Mouse (Mus musculus) R1 (cell line): ENCODE measurements at regions not wholly inside any gene's neighbourhood (a gene's known extent, or its start where the extent isn't known, plus 50 kb on each side); places are given as distances from the start of the nearest gene placed in this dataset.
A peak's percentile ranks its signal among the peaks of the same experiment; 100 is the strongest.

Experiments used
- DNase-seq: peaks from one replicate; pipeline ENCODE4 v3.0.0-alpha.2; 2018; ENCODE audit warnings: low read depth, low spot score

- no peak for DNase-seq
These were observed 1012.6 kb downstream of the Cdh8 start for GRCm38 (mm10) chr8:98403645-98404032.

DNA sequence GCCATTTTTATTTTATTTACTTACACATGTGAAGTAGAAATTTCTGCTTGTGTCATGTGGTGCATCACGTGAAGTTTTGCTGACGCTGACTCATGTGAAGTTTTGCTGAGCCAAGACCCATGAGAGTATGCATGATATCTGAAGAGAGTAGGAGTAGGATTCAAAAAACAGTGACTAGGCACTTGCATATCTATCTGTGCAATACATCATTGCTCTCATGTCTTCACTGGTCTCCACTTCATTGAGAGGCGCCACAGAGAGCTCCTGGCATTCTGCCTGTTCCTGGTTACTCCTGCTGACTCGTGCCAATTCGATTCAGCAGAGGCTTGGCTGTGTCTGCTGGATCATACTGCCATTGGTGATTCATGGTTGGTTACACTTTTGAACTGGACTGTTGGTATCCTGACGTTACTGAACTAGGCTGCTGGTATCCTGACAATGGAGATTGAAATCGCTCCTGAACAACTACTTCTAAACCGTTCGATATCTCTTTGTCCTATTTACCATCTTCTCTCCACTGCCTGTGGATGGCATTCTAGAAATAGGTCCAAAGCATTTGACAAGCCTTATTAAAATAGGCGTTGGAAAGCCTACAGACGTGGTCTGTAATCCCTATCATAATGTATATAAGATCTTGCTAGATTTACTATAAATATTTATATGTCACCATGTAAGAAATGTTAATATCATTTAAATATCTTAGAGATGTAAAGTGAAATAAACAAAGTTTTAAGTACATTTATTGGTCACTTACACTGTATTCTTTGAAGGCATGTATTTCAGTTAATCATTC, 1013.2 kb downstream of the Cdh8 start:
- DNase-seq: no peak

GRCm38 (mm10) chr8:98381815-98382214, 1034.5 kb downstream of the Cdh8 start:
- peak; percentile 50 for DNase-seq

DNA sequence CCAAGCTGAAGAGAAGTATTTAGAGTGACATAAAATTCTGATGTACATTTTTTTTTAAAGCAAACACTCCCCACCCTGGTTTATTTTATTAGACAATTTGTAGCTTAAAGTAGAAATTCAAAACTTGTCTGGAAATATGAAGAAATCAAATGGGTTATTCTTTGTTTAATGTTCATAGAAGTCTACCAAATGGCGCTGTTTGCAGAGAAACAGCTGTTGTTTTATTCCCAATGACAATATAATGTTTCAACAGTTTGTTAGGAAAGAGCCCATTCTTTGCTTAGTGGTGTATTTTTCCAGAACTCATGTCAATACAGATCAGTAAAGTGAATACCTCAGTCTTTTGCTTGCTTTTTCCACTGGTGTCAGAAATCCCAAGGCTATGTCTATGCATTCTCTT, 1035.9 kb downstream of the Cdh8 start:
- no peak for DNase-seq

- peak; percentile 84 for DNase-seq
These were observed 1038.5 kb downstream of the Cdh8 start for GRCm38 (mm10) chr8:98377743-98378142.

DNA sequence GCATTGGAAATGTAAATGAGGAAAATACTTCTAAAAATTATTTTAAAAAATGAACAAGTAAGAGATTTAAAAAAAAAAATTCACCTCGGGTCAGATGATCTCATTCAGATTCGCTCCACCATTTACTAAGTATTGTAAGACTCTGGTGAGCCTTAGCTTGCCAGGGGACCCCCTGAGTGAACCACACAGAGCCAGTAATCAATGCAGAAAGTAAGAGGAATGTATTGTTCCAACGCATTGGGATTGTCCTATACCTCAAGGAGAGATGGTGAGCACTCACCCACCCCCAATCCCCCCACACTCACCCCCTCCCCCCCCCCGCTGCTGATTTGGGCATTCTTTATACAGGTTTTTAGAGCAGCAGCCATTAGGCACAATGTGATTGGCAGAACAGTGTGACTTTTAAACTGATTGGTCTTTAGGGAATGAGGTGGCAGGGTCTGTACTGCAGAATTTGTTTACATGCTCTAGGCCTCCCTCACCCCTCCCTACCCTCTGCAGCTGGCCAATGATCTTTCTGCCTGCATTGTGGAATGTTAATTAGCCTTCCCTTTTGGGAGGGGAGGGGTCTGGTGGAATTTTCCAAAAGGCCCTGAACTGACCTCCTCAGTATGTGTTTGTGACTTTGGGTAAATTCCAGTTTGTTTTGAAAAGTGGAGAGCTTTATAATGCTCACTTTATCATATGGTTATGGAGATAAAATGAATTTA, 1043.4 kb downstream of the Cdh8 start:
- peak; percentile 60 for DNase-seq

DNA sequence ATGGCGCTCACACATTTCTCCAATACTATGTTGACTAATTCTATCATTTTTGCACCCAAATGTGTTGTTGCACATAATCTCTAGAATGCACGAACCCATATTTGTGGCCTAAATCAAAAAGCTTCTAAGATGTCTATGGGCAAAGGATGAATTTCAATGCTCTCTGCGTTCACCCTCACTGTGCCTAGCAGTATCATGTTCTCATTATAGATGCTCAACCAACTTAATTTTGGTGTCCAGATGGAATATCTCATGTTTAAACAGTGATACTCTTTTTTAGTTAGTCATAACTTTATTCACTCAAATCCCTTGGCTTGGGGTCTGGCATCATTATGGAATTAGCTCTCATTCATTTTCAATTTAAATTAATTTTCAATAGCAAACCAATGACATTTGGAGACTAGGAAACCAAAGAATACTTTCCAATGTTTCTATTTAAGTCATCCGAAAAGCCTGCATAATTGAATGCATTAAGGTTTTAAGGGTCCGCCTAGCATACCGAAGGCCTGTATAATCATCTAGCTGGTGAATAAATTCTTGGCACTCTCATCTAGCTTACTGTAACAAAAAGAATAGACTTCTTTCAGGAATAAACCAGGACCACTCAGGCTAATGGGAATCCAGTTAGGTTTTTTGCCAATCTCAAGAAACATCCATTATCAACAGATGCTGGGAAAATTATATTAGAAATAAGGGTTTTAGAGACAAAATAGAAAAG, 1050.7 kb downstream of the Cdh8 start:
- no peak for DNase-seq

DNA sequence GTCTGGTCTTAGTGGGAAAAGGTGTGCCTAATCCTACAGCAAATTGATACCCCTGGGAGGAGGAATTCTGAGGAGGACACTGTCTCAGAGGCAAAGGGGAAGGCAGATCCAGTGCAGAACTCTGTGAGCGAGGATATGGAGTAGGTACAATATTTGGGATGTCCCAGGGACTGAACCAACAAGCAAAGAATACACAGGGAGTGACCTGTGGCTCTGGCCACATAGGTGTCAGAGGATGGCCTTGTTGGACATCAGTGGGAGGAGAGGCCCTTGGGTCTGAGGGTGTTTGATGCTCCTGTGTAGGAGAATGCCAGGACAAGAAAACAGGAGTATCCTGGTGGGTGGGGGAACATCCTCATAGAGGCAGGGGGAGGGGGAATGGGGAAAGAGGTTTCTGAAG, 1079.0 kb downstream of the Cdh8 start:
- no peak for DNase-seq

DNA sequence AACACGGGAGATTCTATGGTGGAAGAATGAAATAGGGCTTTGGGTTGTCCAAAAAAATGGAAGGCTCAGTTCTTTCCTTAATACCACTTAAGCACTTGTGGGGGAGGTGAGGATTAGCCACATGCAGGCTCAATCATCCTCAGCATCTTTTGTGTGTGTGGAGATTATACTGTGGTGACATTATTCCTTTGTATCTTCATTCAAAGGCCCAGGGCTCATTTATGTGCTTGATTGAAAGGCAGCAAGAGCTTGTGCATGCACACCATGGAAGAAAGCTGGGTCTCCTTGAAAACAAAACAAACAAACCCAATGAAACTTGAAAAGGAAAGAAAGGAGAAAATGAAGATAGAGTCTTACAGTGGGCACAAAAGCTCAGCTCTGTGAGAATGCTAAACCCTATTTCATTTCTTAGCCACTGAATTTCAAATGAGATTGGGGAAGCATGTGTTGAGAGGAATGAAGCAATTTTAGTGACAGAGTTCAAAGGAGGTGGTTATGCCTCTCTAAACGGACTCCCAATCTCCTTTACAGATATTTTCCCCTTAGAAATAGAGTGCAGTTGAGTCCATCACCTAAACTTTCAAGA, 1106.8 kb downstream of the Cdh8 start:
- no peak for DNase-seq

- no peak for DNase-seq
These were observed 1121.3 kb downstream of the Cdh8 start for GRCm38 (mm10) chr8:98294975-98295374.

GRCm38 (mm10) chr8:98260281-98260680, 1156.0 kb downstream of the Cdh8 start:
- no peak for DNase-seq

DNA sequence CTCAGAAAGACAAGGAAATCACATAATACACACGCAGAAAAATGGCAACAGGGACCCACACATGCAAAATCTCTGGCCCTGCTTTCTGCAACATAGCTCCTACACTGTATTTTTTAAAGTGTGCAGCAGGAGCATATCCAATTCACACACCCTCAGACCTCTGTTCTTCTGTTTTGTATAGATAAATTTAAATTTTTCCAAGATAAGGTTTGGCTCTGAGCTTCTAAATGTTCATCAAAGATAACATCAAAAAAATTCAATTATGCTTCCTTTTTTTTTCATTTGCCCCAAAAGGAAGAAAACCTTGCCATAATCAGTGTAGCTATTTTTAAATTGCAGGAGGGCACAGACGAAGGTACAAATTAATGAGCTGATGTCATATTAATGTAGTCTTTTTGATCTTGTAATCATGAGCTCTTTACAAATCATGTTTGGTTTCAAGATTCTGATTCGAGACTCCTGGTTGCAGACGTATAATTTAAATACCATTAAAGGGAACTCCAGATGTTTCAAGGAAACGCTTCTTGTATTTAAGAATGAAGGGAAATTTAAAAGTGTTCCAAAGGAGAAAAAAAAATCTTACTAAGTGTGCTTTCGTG, 1172.8 kb downstream of the Cdh8 start:
- no peak for DNase-seq

- no peak for DNase-seq
These were observed 1202.3 kb downstream of the Cdh8 start for GRCm38 (mm10) chr8:98214019-98214418.
